Mouse (Mus musculus) kidney, adult 8-10 months (tissue): Measurements from ENCODE around the gene Rimbp2.

Experiments used
- DNase-seq, 2 experiments: peaks; one replicate each; pipeline ENCODE4 v3.0.0; 2022

Rimbp2 gene

GRCm38 (mm10) chr5:128843982-128844381 lies 109.3 kb downstream of the Rimbp2 start:
- no peak for DNase-seq

- no peak for DNase-seq
Observed at GRCm38 (mm10) chr5:128841541-128841940, 111.7 kb downstream of the Rimbp2 start.

- no peak for DNase-seq
Observed at GRCm38 (mm10) chr5:128837045-128837444, 116.2 kb downstream of the Rimbp2 start.

- DNase-seq = no peak
Observed at GRCm38 (mm10) chr5:128834126-128834525, 119.2 kb downstream of the Rimbp2 start.

- no peak for DNase-seq
Observed at GRCm38 (mm10) chr5:128822843-128823242, 130.4 kb downstream of the Rimbp2 start.

- DNase-seq = no peak
Observed at GRCm38 (mm10) chr5:128819638-128820285, 133.5 kb downstream of the Rimbp2 start.

- no peak for DNase-seq
Observed at GRCm38 (mm10) chr5:128815629-128816028, 137.7 kb downstream of the Rimbp2 start.

GRCm38 (mm10) chr5:128815078-128815477 lies 138.2 kb downstream of the Rimbp2 start:
- no peak for DNase-seq

- DNase-seq = no peak
Observed at GRCm38 (mm10) chr5:128813121-128813520, 140.2 kb downstream of the Rimbp2 start.

GRCm38 (mm10) chr5:128811431-128811830 lies 141.9 kb downstream of the Rimbp2 start:
- no peak for DNase-seq

- no peak for DNase-seq
Observed at GRCm38 (mm10) chr5:128810006-128810405, 143.3 kb downstream of the Rimbp2 start.

- DNase-seq = no peak
Observed at GRCm38 (mm10) chr5:128809406-128809805, 143.9 kb downstream of the Rimbp2 start.

GRCm38 (mm10) chr5:128808547-128809182 lies 144.6 kb downstream of the Rimbp2 start:
- peak in 1 of 2 experiments; percentile 38 for DNase-seq

GRCm38 (mm10) chr5:128807408-128807807 lies 145.9 kb downstream of the Rimbp2 start:
- DNase-seq = no peak

- no peak for DNase-seq
Observed at GRCm38 (mm10) chr5:128806296-128806998, 146.8 kb downstream of the Rimbp2 start.

- DNase-seq = no peak
Observed at GRCm38 (mm10) chr5:128805092-128805491, 148.2 kb downstream of the Rimbp2 start.

- DNase-seq = no peak
Observed at GRCm38 (mm10) chr5:128800592-128800991, 152.7 kb downstream of the Rimbp2 start.

GRCm38 (mm10) chr5:128781621-128782020 lies 171.7 kb downstream of the Rimbp2 start:
- DNase-seq = no peak

- no peak for DNase-seq
Observed at GRCm38 (mm10) chr5:128776386-128776785, 176.9 kb downstream of the Rimbp2 start.

GRCm38 (mm10) chr5:128769026-128769631 lies 184.2 kb downstream of the Rimbp2 start:
- no peak for DNase-seq

- DNase-seq = no peak
Observed at GRCm38 (mm10) chr5:128761118-128761517, 192.2 kb downstream of the Rimbp2 start.

- DNase-seq = no peak
Observed at GRCm38 (mm10) chr5:128746261-128746660, 207.0 kb downstream of the Rimbp2 start.

GRCm38 (mm10) chr5:128745206-128745605 lies 208.1 kb downstream of the Rimbp2 start:
- no peak for DNase-seq

GRCm38 (mm10) chr5:128744351-128744750 lies 208.9 kb downstream of the Rimbp2 start:
- DNase-seq = no peak
